Mouse (Mus musculus): ENCODE results near the gene Hyal3. TPM values are rescaled to one million over a fixed set of nuclear protein-coding genes. Genes with fewer than 3 reads are reported as not detected.

The Hyal3 gene
- polyA plus RNA-seq, 2 experiments from 2014 or later = 0.90 to 1.4 TPM

DNA sequence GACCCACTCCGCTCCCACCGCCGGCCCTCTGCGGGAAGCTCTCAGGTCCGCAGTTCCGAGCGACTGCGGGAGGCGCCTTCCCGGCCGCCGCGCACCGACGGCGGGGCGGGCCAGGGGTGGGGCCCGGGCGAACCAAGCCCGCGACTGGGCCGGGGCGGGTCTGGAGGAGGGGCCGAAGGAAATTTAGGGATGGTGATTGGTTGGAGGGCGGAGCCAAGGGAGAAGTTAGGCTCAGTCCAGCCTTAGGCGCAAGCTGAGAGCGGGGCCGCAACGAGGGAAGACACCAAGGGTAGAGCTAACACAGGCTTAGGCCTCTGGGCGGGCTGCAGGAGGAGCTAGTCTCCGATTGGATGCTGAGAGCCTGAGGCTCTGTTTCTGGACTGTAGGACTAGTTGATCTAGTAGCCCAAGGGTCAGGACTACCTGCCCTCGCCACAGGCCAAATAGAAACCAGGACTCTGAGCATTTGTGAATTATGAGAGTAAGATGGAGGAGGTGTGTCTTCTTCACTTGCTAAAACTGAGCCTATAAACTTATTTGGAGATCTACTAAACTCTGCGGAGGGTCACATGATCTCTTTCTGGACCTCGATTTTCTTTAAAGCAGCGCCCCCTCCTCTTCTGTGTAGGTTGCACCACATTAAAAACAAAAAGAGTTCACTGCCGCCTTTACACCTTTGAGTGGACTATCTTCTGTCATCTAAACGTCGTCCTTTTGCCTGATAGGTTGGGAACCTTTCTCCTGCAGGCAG lies 54.8 kb downstream of the Hyal3 start, which contains the start of gene Gnai2:
Gene Gnai2 (minus strand): TSS at position 89 of the 750 bp plus-strand sequence.
- peak; percentile 85 for ATAC-seq

Other genes with a start within 250 kb of the Hyal3 start
- 10 to 100 TPM; 27.8 to 29.1 TPM for gene Hemk1, start 242.5 kb upstream of the Hyal3 start, polyA plus RNA-seq (2017; shearing (Covaris generic))
- gene 6430571L13Rik, start 240.2 kb upstream of the Hyal3 start, polyA plus RNA-seq (2017; shearing (Covaris generic)) = 1 to 10 TPM; 1.8 to 3.0 TPM
- under 1 TPM; 0.52 to 0.73 TPM for gene Cacna2d2, start 181.2 kb upstream of the Hyal3 start, polyA plus RNA-seq (2017; shearing (Covaris generic))
- gene Tmem115, start 46.9 kb upstream of the Hyal3 start, polyA plus RNA-seq (2017; shearing (Covaris generic)) = 10 to 100 TPM; 19.7 to 28.0 TPM
- gene Cyb561d2, start 38.6 kb upstream of the Hyal3 start, polyA plus RNA-seq (2017; shearing (Covaris generic)) = 10 to 100 TPM; 67.6 to 79.7 TPM
- 10 to 100 TPM; 54.1 to 59.0 TPM for gene Nprl2, start 38.6 kb upstream of the Hyal3 start, polyA plus RNA-seq (2017; shearing (Covaris generic))
- 1 to 10 TPM in 1 of 2 experiments, not detected in 1; 3.0 TPM for gene Zmynd10, start 33.5 kb upstream of the Hyal3 start, polyA plus RNA-seq (2017; shearing (Covaris generic))
- gene Rassf1, start 29.3 kb upstream of the Hyal3 start, polyA plus RNA-seq (2017; shearing (Covaris generic)) = 10 to 100 TPM; 77.8 to 89.5 TPM
- 1 to 10 TPM; 4.1 to 8.1 TPM for gene Tusc2, start 17.6 kb upstream of the Hyal3 start, polyA plus RNA-seq (2017; shearing (Covaris generic))
- 10 to 100 TPM; 11.0 to 11.7 TPM for gene Hyal2, start 12.9 kb upstream of the Hyal3 start, polyA plus RNA-seq (2017; shearing (Covaris generic))
- 1 to 10 TPM; 6.7 to 7.9 TPM for gene Hyal1, start 3.9 kb upstream of the Hyal3 start, polyA plus RNA-seq (2017; shearing (Covaris generic))
- 10 to 100 TPM; 25.4 to 34.9 TPM for gene Naa80, start 1.9 kb upstream of the Hyal3 start, polyA plus RNA-seq (2017; shearing (Covaris generic))
- 10 to 100 TPM; 30.1 to 36.2 TPM for gene Ifrd2, start 6.8 kb downstream of the Hyal3 start, polyA plus RNA-seq (2017; shearing (Covaris generic))
- gene Sema3b, start 28.4 kb downstream of the Hyal3 start, polyA plus RNA-seq (2017; shearing (Covaris generic)) = not detected
- gene Gnai2, start 54.5 kb downstream of the Hyal3 start, polyA plus RNA-seq (2017; shearing (Covaris generic)) = 100 to 1,000 TPM; 120 to 139 TPM
- gene Slc38a3, start 88.7 kb downstream of the Hyal3 start, polyA plus RNA-seq (2017; shearing (Covaris generic)) = not detected
- 1 to 10 TPM in 1 of 2 experiments, not detected in 1; 1.6 TPM for gene Gnat1, start 98.9 kb downstream of the Hyal3 start, polyA plus RNA-seq (2017; shearing (Covaris generic))
- gene Sema3f, start 129.7 kb downstream of the Hyal3 start, polyA plus RNA-seq (2017; shearing (Covaris generic)) = not detected
- gene Rbm5, start 190.2 kb downstream of the Hyal3 start, polyA plus RNA-seq (2017; shearing (Covaris generic)) = 100 to 1,000 TPM; 280 to 324 TPM